Mouse (Mus musculus) left cerebral cortex, postnatal 10 days (tissue): Measurements from ENCODE around the gene Rfesd. TPM values are rescaled to one million over a fixed set of nuclear protein-coding genes. Genes with fewer than 3 reads are reported as not detected.

Source experiments
- DNase-seq, 2 experiments: peaks; one replicate each; pipeline ENCODE4 v3.0.0; 2021 to 2022; ENCODE audit warnings: low spot score in 2 of 2, mixed read lengths in 1 of 2; ENCODE audit errors: extremely low spot score in 1 of 2
- intact Hi-C: fragments of 180-260 bp; cut with DNase I; formaldehyde crosslinking; loops from one replicate; pipeline ENCODE4 v1.15.1; 2025
- total RNA-seq, 2 experiments: library from RNA; stranded (reverse); gene quantifications; 2 replicates each; pipeline ENCODE4 v1.2.3; 2021

Gene Rfesd
- 10 to 100 TPM; 16.1 to 19.3 TPM for total RNA-seq

- peak; percentile 96 to 99 for DNase-seq
- intact Hi-C loops: loop anchor here (5.0 kb wide), 1 partner anchor 76 kb away; the partner anchor contains the start of gene Rhobtb3
Observed at GRCm38 (mm10) chr13:76017974-76018843, at the start of gene Rfesd. Rfesd (minus strand) TSS chr13:76018719.

GRCm38 (mm10) chr13:76064363-76064945 lies 45.9 kb upstream of the Rfesd start:
- DNase-seq: no peak

GRCm38 (mm10) chr13:76063548-76063947 lies 45.0 kb upstream of the Rfesd start:
- no peak for DNase-seq
- intact Hi-C loops: no loop called here

More at GRCm38 (mm10) chr13:76064363-76064945, 45.9 kb upstream of the Rfesd start:
- intact Hi-C loops: no loop called here

- no peak for DNase-seq
- intact Hi-C loops: no loop called here
Observed at GRCm38 (mm10) chr13:76062569-76062968, 44.0 kb upstream of the Rfesd start.

GRCm38 (mm10) chr13:76062126-76062525 lies 43.6 kb upstream of the Rfesd start:
- intact Hi-C loops: no loop called here
- DNase-seq: no peak

- intact Hi-C loops: no loop called here
- no peak for DNase-seq
Observed at GRCm38 (mm10) chr13:76059591-76059990, 41.1 kb upstream of the Rfesd start.

GRCm38 (mm10) chr13:76057267-76058069 lies 38.9 kb upstream of the Rfesd start:
- intact Hi-C loops: no loop called here

GRCm38 (mm10) chr13:76056896-76057266 lies 38.4 kb upstream of the Rfesd start, which contains the start of gene Gpr150:
Gpr150 (minus strand) TSS chr13:76056996.
- no peak for DNase-seq
- intact Hi-C loops: no loop called here

More at GRCm38 (mm10) chr13:76057267-76058069, 38.9 kb upstream of the Rfesd start:
- no peak for DNase-seq

GRCm38 (mm10) chr13:76056261-76056724 lies 37.8 kb upstream of the Rfesd start:
- intact Hi-C loops: no loop called here
- DNase-seq: peak; percentile 36 to 80

- intact Hi-C loops: no loop called here
- DNase-seq: peak; percentile 13 to 47
Observed at GRCm38 (mm10) chr13:76055391-76056232, 37.1 kb upstream of the Rfesd start.

- no peak for DNase-seq
- intact Hi-C loops: no loop called here
Observed at GRCm38 (mm10) chr13:76044971-76045370, 26.5 kb upstream of the Rfesd start.

GRCm38 (mm10) chr13:76042455-76042854 lies 23.9 kb upstream of the Rfesd start:
- no peak for DNase-seq
- intact Hi-C loops: no loop called here

- intact Hi-C loops: loop anchor here (5.0 kb wide), 2 partner anchors 147 to 797 kb away; no protein-coding TSS in a partner anchor
- no peak for DNase-seq
Observed at GRCm38 (mm10) chr13:76024588-76024987, 6.1 kb upstream of the Rfesd start.

- intact Hi-C loops: loop anchor here (5.0 kb wide), 2 partner anchors 144 to 794 kb away; no protein-coding TSS in a partner anchor
- DNase-seq: peak in 1 of 2 experiments; percentile 21
Observed at GRCm38 (mm10) chr13:76021782-76022181, 3.3 kb upstream of the Rfesd start.

GRCm38 (mm10) chr13:76018844-76019400 lies 403 bp upstream of the Rfesd start:
- intact Hi-C loops: loop anchor here (5.0 kb wide), 1 partner anchor 77 kb away; the partner anchor contains the start of gene Rhobtb3

GRCm38 (mm10) chr13:76017465-76017864 lies 1.1 kb downstream of the Rfesd start:
- intact Hi-C loops: loop anchor here (5.0 kb wide), 1 partner anchor 75 kb away; the partner anchor contains the start of gene Rhobtb3
- DNase-seq: no peak

More at GRCm38 (mm10) chr13:76018844-76019400, 403 bp upstream of the Rfesd start:
- DNase-seq: no peak

- no peak for DNase-seq
- intact Hi-C loops: no loop called here
Observed at GRCm38 (mm10) chr13:76014511-76014910, 4.0 kb downstream of the Rfesd start.

GRCm38 (mm10) chr13:76003272-76003671 lies 15.2 kb downstream of the Rfesd start:
- no peak for DNase-seq
- intact Hi-C loops: no loop called here
